Mouse (Mus musculus) ES-E14 (cell line): ENCODE measurements around the gene Ccdc113. TPM values are rescaled to one million over a fixed set of nuclear protein-coding genes. Genes with fewer than 3 reads are reported as not detected.

Source experiments
- DNase-seq: peaks from one replicate; pipeline ENCODE4 v3.0.0-alpha.2; 2013; ENCODE audit warnings: low read depth, low spot score
- H3K27ac ChIP-seq: 2 replicates; pipeline ENCODE4 v1.5.1; 2012; ENCODE audit warnings: low read depth, mild to moderate bottlenecking, low read length, moderate library complexity, mixed read lengths; ENCODE audit not compliant: poor library complexity, insufficient read depth, severe bottlenecking
- H3K36me3 ChIP-seq: 2 replicates; pipeline ENCODE4 v1.6.1; 2012; ENCODE audit warnings: mild to moderate bottlenecking, low read length, moderate library complexity, mixed read lengths; ENCODE audit not compliant: control insufficient read depth, poor library complexity, insufficient read depth, severe bottlenecking
- H3K4me1 ChIP-seq, 2 experiments: fragments of 150-350 bp in 1 of 2; sonication (generic) in 1 of 2; 2 replicates each; pipeline ENCODE4 v1.6.1; 2012; ENCODE audit warnings: low read length in 2 of 2, mild to moderate bottlenecking in 1 of 2, mixed read lengths in 1 of 2; ENCODE audit not compliant: control insufficient read depth in 2 of 2, insufficient read depth in 2 of 2, poor library complexity in 1 of 2
- H3K4me3 ChIP-seq, 2 experiments: fragments of 150-350 bp in 1 of 2; sonication (generic) in 1 of 2; 2 replicates each; pipeline ENCODE4 v1.5.1; 2012; ENCODE audit warnings: low read length in 2 of 2, low read depth in 1 of 2, mild to moderate bottlenecking in 1 of 2, mixed read lengths in 1 of 2; ENCODE audit not compliant: insufficient read depth in 1 of 2, poor library complexity in 1 of 2, severe bottlenecking in 1 of 2
- H3K9ac ChIP-seq: 2 replicates; pipeline ENCODE4 v1.6.1; 2012; ENCODE audit warnings: low read depth, mild to moderate bottlenecking, low read length, mixed read lengths; ENCODE audit not compliant: poor library complexity, insufficient read depth, severe bottlenecking
- H3K9me3 ChIP-seq: fragments of 150-350 bp; sonication (generic); 2 replicates; pipeline ENCODE4 v1.6.1; 2012; ENCODE audit warnings: low read depth, mild to moderate bottlenecking, low read length; ENCODE audit not compliant: control insufficient read depth, insufficient read depth
- CHD2 ChIP-seq: IDR thresholded peaks from 2 replicates; pipeline ENCODE4 v1.6.1; 2014; ENCODE audit warnings: mild to moderate bottlenecking, low read depth, low read length, inconsistent platforms
- HCFC1 ChIP-seq: IDR thresholded peaks from 2 replicates; pipeline ENCODE4 v1.6.1; 2012; ENCODE audit warnings: low read length, inconsistent platforms, borderline replicate concordance; ENCODE audit not compliant: insufficient read depth
- MAFK ChIP-seq: IDR thresholded peaks from 2 replicates; pipeline ENCODE4 v1.6.1; 2014; ENCODE audit warnings: mild to moderate bottlenecking, low read depth, low read length, inconsistent platforms; ENCODE audit not compliant: insufficient read depth
- ZC3H11A ChIP-seq: IDR thresholded peaks from 2 replicates; pipeline ENCODE4 v1.6.1; 2012; ENCODE audit warnings: low read depth, mild to moderate bottlenecking, inconsistent platforms, low read length, borderline replicate concordance
- ZNF384 ChIP-seq: IDR thresholded peaks from 2 replicates; pipeline ENCODE4 v1.6.1; 2012; ENCODE audit warnings: low read depth, low read length, inconsistent platforms
- in situ Hi-C, 2 experiments: fragments of 600-800 bp; cut with MboI; formaldehyde crosslinking; loops; one replicate each; pipeline ENCODE4 v1.15.1; 2025; ENCODE audit warnings: low sequenced_read_pairs in 2 of 2, inconsistent platforms in 1 of 2; ENCODE audit not compliant: unreplicated experiment in 2 of 2
- total RNA-seq: library from RNA; depleted of rRNA; stranded (reverse); fragments of 300-350 nt; gene quantifications from 2 replicates; pipeline ENCODE4 v1.2.3, GENCODE M21; 2012

Gene Ccdc113
- total RNA-seq, 1 experiment = 1.1 TPM

- TF ChIP-seq HCFC1 (no peak), ZNF384 (no peak), CHD2 (no peak), MAFK (no peak)
- Histone ChIP-seq H3K36me3 (no peaks in the 10 kb centered on the region), H3K27ac (no peak overlapping the region), H3K4me1 (peaks cover 1 to 8% of the 10 kb centered on the region in 2 experiments; a peak in 1 of 4 replicates), H3K9me3 (no peaks in the 10 kb centered on the region), H3K9ac (no peak overlapping the region), H3K4me3 (no peak overlapping the region)
- DNase-seq = no peak
- in situ Hi-C loops = no loop called here
These were observed 41.8 kb upstream of the Ccdc113 start for GRCm38 (mm10) chr8:95492057-95492456.

GRCm38 (mm10) chr8:95495444-95495843, 38.4 kb upstream of the Ccdc113 start:
- H3K27ac ChIP-seq = no peak overlapping the region
- no peak overlapping the region for H3K4me3 ChIP-seq
- H3K36me3 ChIP-seq = no peaks in the 10 kb centered on the region
- H3K4me1 ChIP-seq = peaks cover 1 to 2% of the 10 kb centered on the region in 2 experiments; a peak in 1 of 4 replicates
- TF ChIP-seq MAFK = no peak
- no peak for DNase-seq
- no peaks in the 10 kb centered on the region for H3K9me3 ChIP-seq
- no peak overlapping the region for H3K9ac ChIP-seq
- in situ Hi-C loops = no loop called here

- Histone ChIP-seq H3K9me3 (no peaks in the 10 kb centered on the region), H3K4me1 (peaks cover 1 to 2% of the 10 kb centered on the region in 2 experiments; a peak in 1 of 4 replicates), H3K4me3 (no peak overlapping the region), H3K27ac (no peak overlapping the region), H3K9ac (no peak overlapping the region), H3K36me3 (no peaks in the 10 kb centered on the region)
- in situ Hi-C loops = no loop called here
- TF ChIP-seq ZC3H11A (no peak), HCFC1 (no peak), CHD2 (no peak), ZNF384 (no peak), MAFK (no peak)
- DNase-seq = no peak
These were observed 37.5 kb upstream of the Ccdc113 start for GRCm38 (mm10) chr8:95496420-95496819.

GRCm38 (mm10) chr8:95497821-95498220, 36.1 kb upstream of the Ccdc113 start:
- Histone ChIP-seq H3K36me3 (no peaks in the 10 kb centered on the region), H3K9ac (no peak overlapping the region), H3K4me3 (no peak overlapping the region), H3K9me3 (no peaks in the 10 kb centered on the region), H3K4me1 (peaks cover 1 to 2% of the 10 kb centered on the region in 2 experiments; a peak in 1 of 4 replicates), H3K27ac (no peak overlapping the region)
- DNase-seq = no peak
- TF ChIP-seq HCFC1 = no peak
- TF ChIP-seq ZC3H11A = no peak
- no peak for TF ChIP-seq ZNF384
- no peak for TF ChIP-seq CHD2
- no peak for TF ChIP-seq MAFK
- in situ Hi-C loops = no loop called here

- DNase-seq = no peak
- Histone ChIP-seq H3K4me1 (peaks cover 2 to 3% of the 10 kb centered on the region in 2 experiments; a peak in 2 of 4 replicates), H3K4me3 (no peak overlapping the region), H3K9me3 (no peaks in the 10 kb centered on the region), H3K27ac (no peak overlapping the region), H3K9ac (no peak overlapping the region), H3K36me3 (no peaks in the 10 kb centered on the region)
- in situ Hi-C loops = no loop called here
- no peak for TF ChIP-seq MAFK
- no peak for TF ChIP-seq ZNF384
- TF ChIP-seq HCFC1 = no peak
- TF ChIP-seq ZC3H11A = no peak
- TF ChIP-seq CHD2 = no peak
These were observed 34.4 kb upstream of the Ccdc113 start for GRCm38 (mm10) chr8:95499266-95500064.
